Comparison of ENCODE assay signal across 14 mouse cellular contexts in the genomic region with DNA sequence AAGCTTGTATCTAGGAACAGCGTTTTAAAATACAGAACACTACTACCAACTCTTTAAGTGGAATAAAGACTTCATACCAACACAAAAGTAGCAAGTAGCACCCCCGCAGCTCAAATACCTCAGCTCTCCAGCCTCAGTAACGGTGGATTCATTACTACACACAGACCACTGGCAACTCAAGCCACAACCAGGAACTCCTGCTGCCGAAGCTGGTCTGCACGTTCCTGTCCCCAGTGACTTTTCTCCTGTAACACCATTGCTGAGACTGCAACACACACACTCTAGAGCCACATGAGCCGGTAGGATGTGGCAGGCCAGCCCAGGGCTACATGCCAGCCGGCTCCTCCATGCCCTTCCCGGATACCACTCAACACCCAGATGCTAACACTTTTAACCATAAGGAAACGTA. TPM values are rescaled to one million over a fixed set of nuclear protein-coding genes. Genes with fewer than 3 reads are reported as not detected.
DNase-seq lines count a peak whose midpoint lies in the region; ATAC-seq and TF ChIP-seq lines count a peak whose summit lies in the region.
"Had no signal": no experiment of that assay in that cellular context is flagged by ENCODE, and none has a peak within 500 bp of the region (broad histone marks: within the 10 kb centered on the region; RNA-seq: fewer than 3 reads in every experiment).

No protein-coding gene starts in this region.

- ATAC-seq in heart, embryonic 13.5 days (ENCODE audit: extremely low read depth, insufficient number of reproducible peaks, low FRiP score, low TSS enrichment): no peak
- ATAC-seq in megakaryocyte-erythroid progenitor cell, adult 5-6 weeks (replicated peaks; ENCODE audit: low FRiP score, low TSS enrichment, poor library complexity, severe bottlenecking): peak; percentile 32; the same call in 1 of the 2 replicates
- ATAC-seq: liver, postnatal 0 days had no signal

- peaks cover 2% of the 10 kb centered on the region for H3K4me1 ChIP-seq in bone marrow, adult 2 months (ENCODE audit: control insufficient read depth, insufficient read depth, low read length)
- peaks cover 42% of the 10 kb centered on the region for H3K4me1 ChIP-seq in heart, embryonic 13.5 days
- H3K4me1 ChIP-seq: hindbrain, embryonic 15.5 days; stomach, embryonic 15.5 days had no signal

- no peaks in the 10 kb centered on the region for H3K27me3 ChIP-seq in heart, embryonic 13.5 days (replicated peaks)
- H3K27me3 ChIP-seq: CH12.LX; hindbrain, embryonic 15.5 days; stomach, embryonic 15.5 days had no signal

- H3K36me3 ChIP-seq in heart, embryonic 13.5 days: no peaks in the 10 kb centered on the region
- H3K36me3 ChIP-seq: hindbrain, embryonic 15.5 days; stomach, embryonic 15.5 days had no signal

- no peak for TF ChIP-seq CTCF in bone marrow, adult 2 months (IDR thresholded peaks at IDR 0.05; ENCODE audit: control insufficient read depth, insufficient read depth, low read length)

- H3K4me3 ChIP-seq in bone marrow, adult 2 months (replicated peaks; ENCODE audit: control insufficient read depth, low read depth, low read length): no peak overlapping the region
- 0 out of 2 replicates have a peak overlapping the region, but pooled peaks have one; percentile 6 for H3K4me3 ChIP-seq in heart, embryonic 13.5 days
- H3K4me3 ChIP-seq: hindbrain, embryonic 15.5 days; stomach, embryonic 15.5 days had no signal

- peak; percentile 94 for DNase-seq in heart, adult 11 months
- DNase-seq in heart, adult 8-10 months (ENCODE audit: low spot score): no peak
- no peak for DNase-seq in kidney, adult 8-10 months
- DNase-seq in B cell, adult 2 months: no peak
- DNase-seq in adrenal gland, postnatal 36 days: no peak
- DNase-seq: cerebellum, adult 9-11 months; kidney, postnatal 36 days; liver, postnatal 0 days had no signal

- WGBS in bone marrow, adult 2 months: 10% methylated on average over 9 of the region's 9 CpGs
- 32% methylated on average over 9 of the region's 9 CpGs for WGBS in heart, embryonic 13.5 days

- peak overlapping the region; percentile 64 for H3K9ac ChIP-seq in heart, embryonic 13.5 days
- H3K9ac ChIP-seq: hindbrain, embryonic 15.5 days; liver, postnatal 0 days; stomach, embryonic 15.5 days had no signal

- no peaks in the 10 kb centered on the region for H3K9me3 ChIP-seq in heart, embryonic 13.5 days
- H3K9me3 ChIP-seq: hindbrain, embryonic 15.5 days; stomach, embryonic 15.5 days had no signal

- H3K27ac ChIP-seq in bone marrow, adult 2 months (ENCODE audit: control insufficient read depth, insufficient read depth, low read depth, low read length, poor library complexity): peak overlapping the region; percentile 3; the same call in 1 of the 2 replicates
- H3K27ac ChIP-seq in heart, embryonic 13.5 days (replicated peaks): peak overlapping the region; percentile 83
- H3K27ac ChIP-seq: hindbrain, embryonic 15.5 days; stomach, embryonic 15.5 days had no signal

- TF ChIP-seq POLR2A in bone marrow, adult 2 months (IDR thresholded peaks at IDR 0.05; ENCODE audit: borderline replicate concordance, control insufficient read depth, low read depth, low read length): no peak

- peak overlapping the region; percentile 46 for H3K4me2 ChIP-seq in heart, embryonic 13.5 days
- H3K4me2 ChIP-seq: hindbrain, embryonic 15.5 days; stomach, embryonic 15.5 days had no signal

RNA-seq across cellular contexts. Expression of gene Ncl, which starts 20.0 kb away (rescaled TPM):
- 100 to 1,000 TPM; 111 to 154 (median 130) TPM for total RNA-seq in heart, adult 8-10 months (2022)
- polyA plus RNA-seq in bone marrow, adult 2 months (2011; ENCODE audit: insufficient read depth, insufficient read length, low replicate concordance, missing spikeins): 330 and 503 TPM in 2 replicates
- polyA plus RNA-seq in heart, embryonic 13.5 days (2015; fragmentation: Nextera tagmentation; extraction: Ambion mirVana): 247 TPM in 2 replicates
- 973 and 1,006 TPM in 2 replicates for total RNA-seq in megakaryocyte-erythroid progenitor cell, adult 5-6 weeks (2014; fragmentation: Nextera tagmentation)
- total RNA-seq in megakaryocyte-erythroid progenitor cell, adult 5-6 weeks (2017): 1,472 and 1,577 TPM in 2 replicates
- total RNA-seq in adrenal gland, postnatal 36 days (2021): 100 to 1,000 TPM; 222 to 234 TPM

RNA-seq across cellular contexts. Expression of gene Nmur1, which starts 46.9 kb away (rescaled TPM):
- not detected for total RNA-seq in heart, adult 8-10 months (2022)
- polyA plus RNA-seq in bone marrow, adult 2 months (2011; ENCODE audit: insufficient read depth, insufficient read length, low replicate concordance, missing spikeins): not detected in 2 replicates
- polyA plus RNA-seq in heart, embryonic 13.5 days (2015; fragmentation: Nextera tagmentation; extraction: Ambion mirVana): not detected in 2 replicates
- not detected in 2 replicates for total RNA-seq in megakaryocyte-erythroid progenitor cell, adult 5-6 weeks (2014; fragmentation: Nextera tagmentation)
- total RNA-seq in megakaryocyte-erythroid progenitor cell, adult 5-6 weeks (2017): not detected in 2 replicates
- not detected for total RNA-seq in adrenal gland, postnatal 36 days (2021)
- total RNA-seq: CH12.LX had no signal
- polyA plus RNA-seq: liver, postnatal 0 days; stomach, embryonic 15.5 days had no signal

RNA-seq across cellular contexts. Expression of gene Tex44, which starts 47.0 kb away (rescaled TPM):
- not detected for total RNA-seq in heart, adult 8-10 months (2022)
- polyA plus RNA-seq in bone marrow, adult 2 months (2011; ENCODE audit: insufficient read depth, insufficient read length, low replicate concordance, missing spikeins): not detected in 2 replicates
- not detected in 2 replicates for polyA plus RNA-seq in heart, embryonic 13.5 days (2015; fragmentation: Nextera tagmentation; extraction: Ambion mirVana)
- total RNA-seq in megakaryocyte-erythroid progenitor cell, adult 5-6 weeks (2014; fragmentation: Nextera tagmentation): not detected in 2 replicates
- not detected in 2 replicates for total RNA-seq in megakaryocyte-erythroid progenitor cell, adult 5-6 weeks (2017)
- not detected for total RNA-seq in adrenal gland, postnatal 36 days (2021)
- total RNA-seq: CH12.LX had no signal
- polyA plus RNA-seq: hindbrain, embryonic 15.5 days; liver, postnatal 0 days; stomach, embryonic 15.5 days had no signal

Comparison
In these comparisons a context has a peak if more than half of its experiments do, and no peak if none do; other contexts are left out.
1. RNA of gene Ncl, which starts 20.0 kb away (total RNA-seq): 973 to 1,577 TPM in megakaryocyte-erythroid progenitor cell, adult 5-6 weeks; 222 to 234 TPM in adrenal gland, postnatal 36 days and 111 to 154 TPM in heart, adult 8-10 months; every median in the first group is over 4 times any median in the second.